Mouse (Mus musculus) forebrain, embryonic 16.5 days (tissue): ENCODE data around the gene Bcdin3d. TPM values are rescaled to one million over a fixed set of nuclear protein-coding genes. Genes with fewer than 3 reads are reported as not detected.

Experiments
- ATAC-seq: fragments of 200-750 bp; cut with Nextera tagmentation; 2 replicates; pipeline ENCODE4 v1.8.0; 2017; ENCODE audit warnings: mild to moderate bottlenecking, moderate library complexity
- H3K27ac ChIP-seq: fragments of 300-500 bp; sonication (generic); 2 replicates; pipeline ENCODE4 v1.5.1; 2014; ENCODE audit warnings: low read length, control low read depth
- H3K27me3 ChIP-seq: fragments of 300-500 bp; sonication (generic); replicated peaks from 2 replicates; pipeline ENCODE4 v1.6.1; 2014; ENCODE audit warnings: low read length; ENCODE audit not compliant: control insufficient read depth, insufficient read depth
- H3K36me3 ChIP-seq: fragments of 300-500 bp; sonication (generic); 2 replicates; pipeline ENCODE4 v1.6.1; 2014; ENCODE audit not compliant: control insufficient read depth, insufficient read depth
- H3K4me1 ChIP-seq: fragments of 300-500 bp; sonication (generic); replicated peaks from 2 replicates; pipeline ENCODE4 v1.6.1; 2014; ENCODE audit warnings: low read length; ENCODE audit not compliant: control insufficient read depth, insufficient read depth
- H3K4me2 ChIP-seq: fragments of 300-500 bp; sonication (generic); 2 replicates; pipeline ENCODE4 v1.6.1; 2014; ENCODE audit warnings: mild to moderate bottlenecking, low read length, control low read depth
- H3K4me3 ChIP-seq: fragments of 300-500 bp; sonication (generic); replicated peaks from 2 replicates; pipeline ENCODE4 v1.5.1; 2014; ENCODE audit warnings: mild to moderate bottlenecking, low read length, control low read depth
- H3K9ac ChIP-seq: fragments of 300-500 bp; sonication (generic); replicated peaks from 2 replicates; pipeline ENCODE4 v1.6.1; 2014; ENCODE audit warnings: low read depth, low read length, control low read depth
- H3K9me3 ChIP-seq: fragments of 300-500 bp; sonication (generic); 2 replicates; pipeline ENCODE4 v1.6.1; 2016; ENCODE audit warnings: low read length; ENCODE audit not compliant: control insufficient read depth
- WGBS: fragments of 180-500 bp; shearing (Covaris S2); extraction: QIAGEN DNeasy Blood & Tissue Kit; methylation state at CpG from one replicate; pipeline ENCODE4 v1.1.7; 2014; 5-methylcytosine and 5-hydroxymethylcytosine counted together
- polyA plus RNA-seq: library from polyadenylated mRNA; unstranded; fragments of >200 nt; fragmentation: Nextera tagmentation; extraction: Ambion mirVana; gene quantifications from 2 replicates; pipeline ENCODE4 v1.2.1, GENCODE M21; 2015

Gene Bcdin3d
- polyA plus RNA-seq, 1 experiment from 2014 or later: 24.4 TPM

DNA sequence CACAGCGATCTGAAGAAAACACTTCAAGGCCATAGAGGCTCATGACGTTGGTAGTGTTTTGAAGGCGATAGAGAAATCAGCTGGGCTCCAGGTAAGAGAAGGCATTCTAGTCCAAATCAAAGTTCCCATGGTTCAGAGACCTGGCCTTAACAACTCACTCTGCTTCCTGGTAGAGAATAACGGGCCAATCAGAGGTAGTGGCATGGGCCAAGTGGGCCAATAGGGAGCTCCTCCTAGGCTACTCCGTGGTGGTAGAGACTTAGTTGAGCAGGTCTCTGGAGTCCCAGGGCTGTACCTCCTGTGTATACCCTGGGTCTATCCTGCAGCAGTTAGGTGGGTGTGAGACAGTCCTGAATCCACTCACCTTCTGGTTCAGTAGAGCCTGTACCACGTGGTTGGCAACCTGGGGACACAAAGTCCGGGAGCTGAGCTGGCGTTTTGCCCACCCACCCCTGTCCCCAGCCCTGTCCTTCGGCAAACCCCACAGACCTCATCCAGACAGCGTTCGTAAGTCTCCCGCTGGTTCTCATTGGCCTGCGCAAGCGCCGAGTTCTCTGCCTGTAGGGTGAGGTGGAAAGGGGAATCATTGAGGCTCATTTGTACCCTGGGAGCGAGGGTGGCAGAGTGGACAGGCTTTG is 41.3 kb downstream of the Bcdin3d start:
- peaks cover 19% of the 10 kb centered on the region for H3K36me3 ChIP-seq
- no peak for ATAC-seq
- WGBS: 90% methylated on average over 16 of the region's 16 CpGs
- no peak overlapping the region for H3K4me3 ChIP-seq
- no peak overlapping the region for H3K27ac ChIP-seq
- H3K27me3 ChIP-seq: no peaks in the 10 kb centered on the region
- peaks cover 8% of the 10 kb centered on the region for H3K4me1 ChIP-seq
- H3K9me3 ChIP-seq: no peaks in the 10 kb centered on the region
- no peak overlapping the region for H3K9ac ChIP-seq
- H3K4me2 ChIP-seq: no peak overlapping the region

- no peak overlapping the region for H3K27ac ChIP-seq
- peaks cover 8% of the 10 kb centered on the region for H3K4me1 ChIP-seq
- H3K4me2 ChIP-seq: no peak overlapping the region
- no peaks in the 10 kb centered on the region for H3K9me3 ChIP-seq
- H3K36me3 ChIP-seq: peaks cover 21% of the 10 kb centered on the region
- 89% methylated on average over 8 of the region's 8 CpGs for WGBS
- H3K9ac ChIP-seq: no peak overlapping the region
- ATAC-seq: no peak
- no peaks in the 10 kb centered on the region for H3K27me3 ChIP-seq
- H3K4me3 ChIP-seq: no peak overlapping the region
Measured at GRCm38 (mm10) chr15:99431967-99432366, 42.6 kb downstream of the Bcdin3d start.

DNA sequence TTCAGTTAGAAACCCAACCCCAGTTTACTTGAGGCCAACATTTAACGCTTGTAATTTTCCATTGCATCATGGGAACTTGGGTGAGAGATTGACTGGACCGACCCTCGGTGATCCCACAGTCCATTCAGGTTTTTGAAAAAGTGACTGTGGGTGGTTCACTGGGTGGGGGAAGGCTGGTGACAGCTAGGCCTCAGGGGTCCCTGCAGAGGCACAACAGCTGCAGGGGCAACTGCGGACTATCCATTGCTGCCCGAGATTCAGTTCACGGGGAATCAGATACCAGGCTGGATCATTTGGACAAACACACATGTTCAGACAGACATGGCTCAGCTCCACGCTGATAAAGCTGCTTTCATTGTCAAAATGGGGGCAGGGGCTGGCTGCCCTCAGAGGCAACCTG is 43.0 kb downstream of the Bcdin3d start:
- WGBS: 88% methylated on average over 7 of the region's 7 CpGs
- H3K36me3 ChIP-seq: peaks cover 21% of the 10 kb centered on the region

GRCm38 (mm10) chr15:99431063-99431462 is 43.5 kb downstream of the Bcdin3d start:
- Histone ChIP-seq H3K4me3 (no peak overlapping the region), H3K9me3 (no peaks in the 10 kb centered on the region), H3K27me3 (no peaks in the 10 kb centered on the region), H3K4me2 (no peak overlapping the region), H3K9ac (no peak overlapping the region), H3K36me3 (peaks cover 21% of the 10 kb centered on the region), H3K27ac (no peak overlapping the region), H3K4me1 (peaks cover 3% of the 10 kb centered on the region; the same call in 1 of the 2 replicates)
- 81% methylated on average over 10 of the region's 10 CpGs for WGBS
- ATAC-seq: no peak

More for the DNA sequence above, 43.0 kb downstream of the Bcdin3d start:
- Histone ChIP-seq H3K27me3 (no peaks in the 10 kb centered on the region), H3K4me1 (peaks cover 6% of the 10 kb centered on the region), H3K4me2 (no peak overlapping the region), H3K27ac (no peak overlapping the region), H3K9me3 (no peaks in the 10 kb centered on the region), H3K9ac (no peak overlapping the region), H3K4me3 (no peak overlapping the region)
- no peak for ATAC-seq

DNA sequence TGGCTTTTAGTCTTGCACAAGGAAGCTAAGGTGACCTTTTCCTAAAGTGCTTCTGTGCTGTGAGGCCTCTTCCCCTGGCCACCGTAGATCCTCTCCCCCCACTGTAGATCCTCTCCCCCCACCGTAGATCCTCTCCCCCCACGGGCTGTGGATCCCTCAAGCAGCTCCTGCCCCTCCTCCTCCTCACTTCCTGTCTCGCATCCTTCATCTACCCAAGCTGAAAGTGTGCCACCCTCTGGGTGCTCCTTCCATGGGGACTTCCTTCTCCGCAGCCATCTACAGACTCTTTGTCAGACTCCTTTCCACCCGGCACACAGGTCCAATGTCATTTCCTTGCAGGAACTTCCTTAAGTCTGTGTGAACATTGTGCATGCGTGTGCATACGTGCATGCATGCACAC is 44.1 kb downstream of the Bcdin3d start:
- Histone ChIP-seq H3K4me1 (no peaks in the 10 kb centered on the region), H3K27ac (no peak overlapping the region), H3K9ac (no peak overlapping the region), H3K9me3 (no peaks in the 10 kb centered on the region), H3K27me3 (no peaks in the 10 kb centered on the region), H3K36me3 (peaks cover 21% of the 10 kb centered on the region), H3K4me2 (no peak overlapping the region), H3K4me3 (no peak overlapping the region)
- ATAC-seq: no peak
- 91% methylated on average over 8 of the region's 8 CpGs for WGBS

DNA sequence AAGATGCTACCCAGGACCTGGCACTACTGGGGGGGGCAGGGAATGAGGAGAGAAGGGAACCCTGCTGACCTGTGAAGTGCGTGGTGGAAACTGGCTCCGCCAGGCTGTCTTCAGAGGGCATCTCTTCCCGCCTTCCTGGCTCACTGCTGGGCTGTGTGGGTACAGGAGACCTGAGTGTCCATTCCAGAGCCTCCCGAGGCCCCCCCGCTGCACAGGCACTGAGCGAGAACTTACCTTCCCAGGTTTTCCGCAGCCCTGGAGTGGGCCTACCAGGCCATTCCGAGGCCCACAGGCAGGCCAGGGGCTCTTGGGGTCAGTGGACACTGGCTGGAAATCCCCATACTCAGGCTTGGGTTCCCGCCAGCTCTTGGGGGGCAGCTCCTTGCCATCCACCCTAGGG is 50.6 kb downstream of the Bcdin3d start:
- H3K4me3 ChIP-seq: no peak overlapping the region
- H3K4me2 ChIP-seq: no peak overlapping the region
- no peaks in the 10 kb centered on the region for H3K9me3 ChIP-seq
- H3K9ac ChIP-seq: no peak overlapping the region
- no peaks in the 10 kb centered on the region for H3K27me3 ChIP-seq
- H3K36me3 ChIP-seq: peaks cover 10% of the 10 kb centered on the region; the same call in 1 of the 2 replicates
- WGBS: 89% methylated on average over 9 of the region's 9 CpGs
- no peak overlapping the region for H3K27ac ChIP-seq
- peaks cover 9% of the 10 kb centered on the region for H3K4me1 ChIP-seq
- no peak for ATAC-seq

DNA sequence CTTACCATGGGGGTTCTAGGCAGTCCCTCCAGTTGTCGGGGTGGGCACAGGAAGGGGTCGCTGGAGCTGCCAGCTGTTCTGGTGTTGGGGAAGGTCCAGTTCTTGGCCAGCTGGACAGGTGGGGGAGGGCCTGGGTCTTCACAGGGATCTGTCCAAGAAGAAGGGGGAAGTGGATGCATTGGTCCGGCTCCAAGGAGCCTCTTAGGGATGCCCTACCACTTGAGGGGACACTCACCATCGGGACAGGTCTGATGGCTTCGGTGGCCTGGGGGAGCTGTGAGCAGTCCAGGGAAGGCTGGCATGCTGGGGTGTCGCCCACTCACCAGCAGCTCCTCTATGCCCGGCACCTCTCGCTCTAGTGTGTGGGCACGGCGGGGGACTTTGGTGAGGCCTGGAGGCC is 51.4 kb downstream of the Bcdin3d start:
- Histone ChIP-seq H3K4me3 (no peak overlapping the region), H3K4me1 (peaks cover 9% of the 10 kb centered on the region), H3K27ac (no peak overlapping the region), H3K9ac (no peak overlapping the region), H3K36me3 (peaks cover 6% of the 10 kb centered on the region; the same call in 1 of the 2 replicates), H3K4me2 (no peak overlapping the region), H3K27me3 (no peaks in the 10 kb centered on the region), H3K9me3 (no peaks in the 10 kb centered on the region)
- 95% methylated on average over 10 of the region's 10 CpGs for WGBS
- no peak for ATAC-seq

GRCm38 (mm10) chr15:99422551-99422950 is 52.0 kb downstream of the Bcdin3d start:
- no peak overlapping the region for H3K9ac ChIP-seq
- H3K27ac ChIP-seq: no peak overlapping the region
- 91% methylated on average over 23 of the region's 23 CpGs for WGBS
- H3K4me3 ChIP-seq: no peak overlapping the region
- H3K4me1 ChIP-seq: peaks cover 9% of the 10 kb centered on the region
- no peaks in the 10 kb centered on the region for H3K9me3 ChIP-seq
- ATAC-seq: no peak
- H3K27me3 ChIP-seq: no peaks in the 10 kb centered on the region
- H3K4me2 ChIP-seq: no peak overlapping the region
- peaks cover 4% of the 10 kb centered on the region; the same call in 1 of the 2 replicates for H3K36me3 ChIP-seq

- H3K27ac ChIP-seq: no peak overlapping the region; the same call in 1 of the 2 replicates
- WGBS: 81% methylated on average over 8 of the region's 8 CpGs
Measured at GRCm38 (mm10) chr15:99421676-99422075, 52.9 kb downstream of the Bcdin3d start.

More at GRCm38 (mm10) chr15:99421676-99422075, 52.9 kb downstream of the Bcdin3d start:
- no peaks in the 10 kb centered on the region for H3K27me3 ChIP-seq
- no peaks in the 10 kb centered on the region for H3K9me3 ChIP-seq
- H3K36me3 ChIP-seq: peaks cover 4% of the 10 kb centered on the region; the same call in 1 of the 2 replicates
- H3K4me3 ChIP-seq: no peak overlapping the region
- H3K4me1 ChIP-seq: peaks cover 9% of the 10 kb centered on the region
- ATAC-seq: no peak
- H3K9ac ChIP-seq: no peak overlapping the region
- no peak overlapping the region for H3K4me2 ChIP-seq
